Mouse (Mus musculus): Measurements from ENCODE around the gene Taf8.

Gene Taf8

GRCm38 (mm10) chr17:47484241-47484921 lies 17.7 kb downstream of the Taf8 start:
- DNase-seq (ENCODE audit: low read depth, low spot score), result no peak

GRCm38 (mm10) chr17:47482401-47482800 lies 19.7 kb downstream of the Taf8 start:
- no peak for DNase-seq (ENCODE audit: low read depth, low spot score)

DNA sequence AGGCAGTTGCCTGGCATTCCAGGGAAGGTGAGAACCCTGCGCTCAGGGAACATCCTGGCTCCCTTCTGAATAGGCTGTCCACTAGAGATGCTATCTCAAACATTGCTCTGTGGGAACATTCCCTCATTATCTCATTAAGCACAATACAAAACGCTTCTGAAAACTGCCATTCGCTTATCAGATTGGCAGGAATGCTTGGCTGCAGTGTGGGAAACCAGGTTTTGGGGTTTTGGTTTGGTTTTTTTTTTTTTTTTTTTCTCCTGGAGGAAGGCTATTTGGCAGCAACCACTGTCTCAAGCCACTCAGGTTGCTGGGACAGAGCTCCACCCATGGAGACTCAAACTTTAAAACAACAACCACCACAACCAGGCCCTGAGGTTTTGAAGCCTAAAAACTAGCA lies 22.2 kb downstream of the Taf8 start:
- no peak for DNase-seq (ENCODE audit: low read depth, low spot score)

GRCm38 (mm10) chr17:47475714-47476113 lies 26.4 kb downstream of the Taf8 start:
- no peak for DNase-seq (ENCODE audit: low read depth, low spot score)

DNA sequence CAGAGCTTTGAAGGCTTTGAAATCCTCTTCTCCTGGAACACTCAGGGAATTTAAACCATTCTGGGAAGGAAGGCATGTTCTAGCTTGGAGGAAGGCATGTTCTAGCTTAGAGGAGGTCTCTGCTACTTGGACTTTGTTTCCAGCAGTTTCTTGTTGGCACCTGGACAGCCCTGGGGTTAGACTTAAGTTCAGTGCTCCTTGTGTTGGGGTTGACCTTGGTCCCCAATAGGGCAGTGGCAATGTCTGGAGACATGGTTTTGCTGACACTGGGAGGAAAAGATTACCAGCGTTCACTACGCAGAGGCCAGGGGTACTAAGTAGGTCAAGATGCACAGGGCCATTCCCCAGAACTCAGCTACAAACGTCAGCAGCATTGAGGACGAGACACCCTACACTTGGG lies 26.9 kb downstream of the Taf8 start:
- DNase-seq (ENCODE audit: low read depth, low spot score), result no peak

DNA sequence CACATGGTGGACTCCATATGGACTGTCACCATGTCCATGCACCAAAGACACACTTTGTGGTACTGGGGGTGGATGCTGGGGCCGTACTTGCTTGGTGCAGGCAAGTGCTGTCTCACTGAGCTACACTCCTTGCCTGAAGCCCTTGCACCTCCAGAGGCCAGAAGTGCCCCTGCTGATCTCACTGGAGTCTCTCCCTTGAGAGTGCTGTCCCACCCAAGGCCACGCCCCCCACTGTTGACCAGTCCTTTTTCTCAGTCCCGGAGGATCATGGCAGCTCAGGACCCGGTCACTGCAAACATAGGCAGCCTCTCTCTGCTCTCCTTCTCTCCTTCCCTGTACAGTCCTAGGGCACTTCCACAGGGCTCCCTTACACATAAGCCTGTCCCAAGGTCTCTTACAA lies 27.8 kb downstream of the Taf8 start:
- no peak for DNase-seq (ENCODE audit: low read depth, low spot score)

GRCm38 (mm10) chr17:47473434-47473974 lies 28.6 kb downstream of the Taf8 start:
- no peak for DNase-seq (ENCODE audit: low read depth, low spot score)

- DNase-seq (ENCODE audit: low read depth, low spot score), result no peak
Observed at GRCm38 (mm10) chr17:47472435-47473350, 29.4 kb downstream of the Taf8 start.

- no peak for DNase-seq (ENCODE audit: low read depth, low spot score)
Observed at GRCm38 (mm10) chr17:47470686-47471085, 31.4 kb downstream of the Taf8 start.

GRCm38 (mm10) chr17:47470121-47470520 lies 32.0 kb downstream of the Taf8 start:
- DNase-seq (ENCODE audit: low read depth, low spot score), result no peak

GRCm38 (mm10) chr17:47469642-47470041 lies 32.5 kb downstream of the Taf8 start:
- DNase-seq (ENCODE audit: low read depth, low spot score), result no peak

- no peak for DNase-seq (ENCODE audit: low read depth, low spot score)
Observed at GRCm38 (mm10) chr17:47468466-47468865, 33.6 kb downstream of the Taf8 start.

DNA sequence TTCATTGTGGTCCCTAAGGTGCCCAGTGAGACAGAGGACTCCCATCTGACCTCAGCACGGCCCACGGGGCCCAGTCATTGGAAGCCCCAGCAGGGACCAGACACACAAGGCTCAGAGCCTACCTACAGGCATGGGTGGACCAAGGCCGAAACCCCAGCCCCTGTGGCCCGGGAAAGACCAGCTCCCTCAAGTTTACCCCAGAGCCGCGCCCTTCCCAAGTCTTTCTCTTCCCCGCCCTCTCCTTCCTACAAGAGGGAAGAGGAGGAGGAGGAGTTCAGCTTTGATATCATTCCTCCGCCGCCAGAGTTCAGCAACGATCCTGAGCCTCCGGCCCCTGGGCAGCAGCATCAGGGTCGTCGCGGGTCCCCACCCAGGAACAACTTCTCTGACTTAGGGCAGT lies 34.0 kb downstream of the Taf8 start:
- DNase-seq (ENCODE audit: low read depth, low spot score), result no peak

DNA sequence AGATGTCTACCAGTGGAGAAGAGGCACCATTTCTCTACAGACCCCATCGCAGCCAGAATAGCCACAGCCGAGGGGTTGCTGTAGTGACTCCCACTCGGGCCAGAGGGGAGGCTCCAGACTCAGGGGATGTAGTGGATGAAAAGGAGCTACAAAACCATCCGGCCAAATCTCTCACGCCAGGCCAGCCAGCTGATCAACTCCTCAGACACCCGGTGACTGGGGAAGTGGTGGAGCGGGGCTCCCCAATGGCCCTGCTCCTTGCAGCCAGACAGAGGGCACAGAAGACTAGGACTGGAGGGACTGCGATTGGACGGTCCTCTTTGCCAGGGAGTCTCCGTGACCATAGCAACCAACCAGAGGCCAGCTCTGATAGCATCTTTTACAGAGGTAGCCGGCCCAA lies 34.4 kb downstream of the Taf8 start:
- no peak for DNase-seq (ENCODE audit: low read depth, low spot score)

GRCm38 (mm10) chr17:47466284-47466683 lies 35.8 kb downstream of the Taf8 start:
- DNase-seq (ENCODE audit: low read depth, low spot score), result no peak

DNA sequence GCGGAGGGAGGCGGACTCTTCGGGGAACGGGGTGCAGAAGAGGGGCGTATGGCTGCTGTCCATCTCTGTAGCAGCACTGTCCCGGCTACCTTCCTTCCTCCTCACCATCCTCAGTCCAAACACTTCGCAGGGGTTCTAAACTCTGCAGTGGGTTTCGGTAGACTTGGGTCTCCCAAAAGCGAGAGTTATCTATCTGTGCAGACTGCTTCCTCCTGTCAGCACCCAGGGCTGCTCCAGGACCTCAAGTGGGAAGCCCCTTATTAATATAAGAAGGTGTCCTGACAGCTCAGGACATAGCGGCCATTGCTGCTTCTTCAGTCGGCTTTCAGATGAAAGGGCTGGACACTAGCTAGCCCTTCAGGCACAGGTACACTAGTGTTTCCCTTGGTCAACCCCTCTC lies 37.1 kb downstream of the Taf8 start:
- DNase-seq (ENCODE audit: low read depth, low spot score), result no peak

DNA sequence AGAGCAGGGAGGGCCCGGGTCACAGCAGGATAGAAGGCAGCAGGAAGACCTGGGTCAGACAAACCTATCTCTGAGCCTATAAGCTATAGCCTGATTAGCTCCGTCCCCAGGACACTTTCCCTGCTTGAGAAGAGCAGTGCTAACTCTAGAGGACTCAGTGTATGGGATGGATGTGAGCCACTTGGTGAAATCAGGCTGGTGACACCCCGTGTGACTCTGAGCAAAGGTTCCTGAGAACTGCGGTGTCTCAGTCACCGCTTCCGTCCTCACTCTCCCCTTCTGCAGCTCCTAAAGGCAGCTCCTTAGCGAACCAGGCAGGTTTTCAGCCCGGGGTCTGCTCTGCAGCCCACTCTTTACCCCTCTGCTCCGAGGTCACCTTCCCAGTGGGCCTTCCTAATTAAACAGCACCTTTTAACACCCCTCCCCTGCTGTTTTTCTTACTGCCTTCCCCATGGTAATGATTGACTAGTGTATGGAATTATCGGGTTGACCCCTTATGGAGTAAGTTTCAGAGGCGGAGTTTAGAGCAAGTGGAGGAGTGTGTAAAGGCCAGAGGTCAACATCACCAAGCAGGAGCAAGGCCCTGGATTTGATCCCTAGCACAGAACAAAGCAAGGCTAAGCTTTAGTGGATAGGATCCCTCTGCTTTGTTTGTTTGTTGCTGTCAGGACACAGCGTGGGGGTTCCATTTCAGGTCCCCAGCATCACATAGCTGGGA lies 37.7 kb downstream of the Taf8 start:
- DNase-seq (ENCODE audit: low read depth, low spot score), result no peak

DNA sequence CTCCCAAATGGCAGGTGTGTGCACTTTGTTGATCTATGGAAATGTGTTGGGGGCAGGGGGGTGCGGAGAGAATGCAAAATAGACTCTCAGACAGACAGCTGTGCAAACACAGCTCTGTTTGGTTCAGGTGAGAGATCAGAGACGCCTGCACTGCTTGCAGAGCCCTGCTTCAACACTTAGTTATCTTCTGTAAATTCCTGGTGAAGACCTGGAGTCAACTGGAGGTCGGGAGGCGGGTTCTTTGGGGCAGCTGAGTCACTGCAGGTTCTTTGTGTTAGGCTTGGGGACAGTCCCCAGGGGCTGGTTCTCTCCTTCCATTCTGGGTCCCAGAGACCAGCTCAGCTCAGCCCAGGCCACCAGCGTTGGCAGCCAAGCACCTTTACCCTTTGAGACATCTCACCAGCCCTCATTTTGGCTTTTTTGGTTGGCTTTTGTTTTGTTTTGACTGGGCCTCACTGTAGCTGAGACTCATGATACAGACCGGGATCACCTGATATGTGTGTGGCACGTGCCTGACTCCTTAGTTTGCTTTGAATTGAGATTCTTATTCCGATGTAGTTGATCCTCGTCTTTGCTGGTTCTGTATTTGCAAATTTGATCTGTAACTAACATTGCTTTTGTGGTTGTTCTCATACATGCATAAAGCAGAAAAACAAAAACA lies 39.2 kb downstream of the Taf8 start:
- no peak for DNase-seq (ENCODE audit: low read depth, low spot score)

DNA sequence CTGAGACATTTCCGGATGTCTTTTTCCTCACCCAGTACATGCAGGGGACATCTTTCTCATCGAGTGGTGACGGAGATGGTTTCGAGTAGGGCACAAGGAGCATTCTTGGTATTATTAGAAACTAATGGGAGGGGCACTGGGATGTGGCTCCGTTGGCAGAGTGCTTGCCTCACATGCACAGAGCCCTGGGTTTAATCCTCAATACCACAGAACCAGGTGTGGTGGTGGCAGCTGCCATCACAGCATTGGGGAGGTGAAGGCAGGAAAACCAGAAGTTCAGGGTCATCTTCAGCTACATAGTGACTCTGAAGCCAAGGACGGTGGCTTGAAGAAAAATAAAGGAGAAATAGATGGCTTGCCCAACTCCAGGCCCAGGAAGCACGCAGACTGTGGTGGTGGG lies 39.9 kb downstream of the Taf8 start:
- no peak for DNase-seq (ENCODE audit: low read depth, low spot score)

GRCm38 (mm10) chr17:47461688-47462087 lies 40.4 kb downstream of the Taf8 start:
- no peak for DNase-seq (ENCODE audit: low read depth, low spot score)

- DNase-seq (ENCODE audit: low read depth, low spot score), result no peak
Observed at GRCm38 (mm10) chr17:47459341-47459919, 42.7 kb downstream of the Taf8 start.
